ENCODE assay signal across 15 mouse cellular contexts in the genomic region with DNA sequence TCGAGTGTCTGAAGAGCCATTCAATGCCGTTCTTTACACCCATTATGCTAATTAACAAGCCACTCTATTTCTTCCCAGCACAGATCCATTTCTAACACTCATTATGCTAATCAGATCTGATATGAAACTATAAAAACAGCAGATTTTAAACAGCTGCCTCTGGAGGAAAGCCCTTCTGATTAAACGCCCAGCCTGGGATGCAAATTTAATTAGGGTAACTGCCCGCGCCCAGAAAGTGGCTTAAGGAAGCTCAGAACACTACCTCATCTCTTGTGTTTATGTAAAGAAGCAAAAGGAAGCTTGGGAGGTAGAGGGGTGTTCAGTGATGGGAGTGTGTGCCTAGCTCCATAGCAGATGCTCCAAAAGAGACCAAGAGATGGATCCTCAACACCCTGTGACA. TPM values are rescaled to one million over a fixed set of nuclear protein-coding genes. Genes with fewer than 3 reads are reported as not detected.
A peak's percentile ranks its signal among the peaks of the same experiment; 100 is the strongest.
DNase-seq lines count a peak whose midpoint lies in the region; ATAC-seq and TF ChIP-seq lines count a peak whose summit lies in the region.
"Had no signal": no experiment of that assay in that cellular context is flagged by ENCODE, and none has a peak within 500 bp of the region (broad histone marks: within the 10 kb centered on the region; RNA-seq: fewer than 3 reads in every experiment).

No protein-coding gene starts in this region.

- H3K4me2 ChIP-seq in hindbrain, embryonic 12.5 days (replicated peaks), result no peak overlapping the region
- no peak overlapping the region for H3K4me2 ChIP-seq in midbrain, embryonic 14.5 days (ENCODE audit: low read length)
- H3K4me2 ChIP-seq in liver, embryonic 11.5 days, result no peak overlapping the region
- no peak overlapping the region for H3K4me2 ChIP-seq in lung, postnatal 0 days (replicated peaks; ENCODE audit: low read depth, low read length)
- H3K4me2 ChIP-seq: heart, embryonic 11.5 days; liver, embryonic 13.5 days; lung, embryonic 15.5 days had no signal

- TF ChIP-seq CTCF in lung, postnatal 0 days (IDR thresholded peaks at IDR 0.05), result no peak

- TF ChIP-seq EP300 in lung, postnatal 0 days (IDR thresholded peaks at IDR 0.05), result no peak

- no peak overlapping the region for H3K9ac ChIP-seq in hindbrain, embryonic 12.5 days
- no peak overlapping the region for H3K9ac ChIP-seq in midbrain, embryonic 14.5 days (replicated peaks; ENCODE audit: low read length)
- H3K9ac ChIP-seq in liver, embryonic 11.5 days (ENCODE audit: low read depth, low read length), result no peak overlapping the region
- no peak overlapping the region for H3K9ac ChIP-seq in lung, postnatal 0 days (replicated peaks; ENCODE audit: low read depth)
- H3K9ac ChIP-seq: liver, embryonic 13.5 days; lung, embryonic 15.5 days had no signal

- H3K9me3 ChIP-seq in hindbrain, embryonic 12.5 days (replicated peaks), result no peaks in the 10 kb centered on the region
- H3K9me3 ChIP-seq in hindbrain, embryonic 10.5 days, result no peaks in the 10 kb centered on the region
- no peaks in the 10 kb centered on the region for H3K9me3 ChIP-seq in midbrain, embryonic 14.5 days (ENCODE audit: control insufficient read depth, low read length)
- no peaks in the 10 kb centered on the region for H3K9me3 ChIP-seq in liver, embryonic 11.5 days (ENCODE audit: control insufficient read depth, low read length)
- H3K9me3 ChIP-seq in lung, postnatal 0 days (ENCODE audit: low read length), result no peaks in the 10 kb centered on the region
- H3K9me3 ChIP-seq: liver, embryonic 13.5 days; lung, embryonic 15.5 days had no signal

- H3K36me3 ChIP-seq in hindbrain, embryonic 12.5 days, result no peaks in the 10 kb centered on the region
- H3K36me3 ChIP-seq in hindbrain, embryonic 10.5 days, result no peaks in the 10 kb centered on the region
- H3K36me3 ChIP-seq in midbrain, embryonic 14.5 days (ENCODE audit: control insufficient read depth, insufficient read depth, low read length), result no peaks in the 10 kb centered on the region
- H3K36me3 ChIP-seq in liver, embryonic 11.5 days (ENCODE audit: control insufficient read depth, insufficient read depth, low read length), result no peaks in the 10 kb centered on the region
- H3K36me3 ChIP-seq in lung, postnatal 0 days (ENCODE audit: insufficient read depth, low read length), result no peaks in the 10 kb centered on the region
- H3K36me3 ChIP-seq: liver, embryonic 13.5 days; lung, embryonic 15.5 days had no signal

- peak; percentile 74 for ATAC-seq in hindbrain, embryonic 12.5 days (ENCODE audit: low FRiP score)
- no peak; the same call in 1 of the 2 replicates for ATAC-seq in midbrain, embryonic 14.5 days (ENCODE audit: low FRiP score, low TSS enrichment)
- ATAC-seq in liver, embryonic 11.5 days (replicated peaks; ENCODE audit: low FRiP score), result no peak
- no peak for ATAC-seq in lung, postnatal 0 days

- whole genome bisulfite sequencing in hindbrain, embryonic 12.5 days, result 46% methylated on average over 5 of the region's 5 CpGs
- WGBS in hindbrain, embryonic 10.5 days, result 78% methylated on average over 5 of the region's 5 CpGs
- 23% methylated on average over 5 of the region's 5 CpGs for WGBS in midbrain, embryonic 14.5 days
- WGBS in liver, embryonic 11.5 days, result 78% methylated on average over 5 of the region's 5 CpGs
- 54% methylated on average over 5 of the region's 5 CpGs for WGBS in lung, postnatal 0 days

- H3K4me1 ChIP-seq in hindbrain, embryonic 12.5 days, result peaks cover 2% of the 10 kb centered on the region; the same call in 1 of the 2 replicates
- no peaks in the 10 kb centered on the region; the same call in 1 of the 2 replicates for H3K4me1 ChIP-seq in hindbrain, embryonic 10.5 days (replicated peaks)
- no peaks in the 10 kb centered on the region for H3K4me1 ChIP-seq in midbrain, embryonic 14.5 days (ENCODE audit: control insufficient read depth, insufficient read depth, low read length)
- no peaks in the 10 kb centered on the region for H3K4me1 ChIP-seq in liver, embryonic 11.5 days (replicated peaks; ENCODE audit: control insufficient read depth, insufficient read depth, low read length)
- no peaks in the 10 kb centered on the region; the same call in 1 of the 2 replicates for H3K4me1 ChIP-seq in lung, postnatal 0 days (ENCODE audit: insufficient read depth, low read depth, low read length)
- H3K4me1 ChIP-seq: liver, embryonic 13.5 days had no signal

- H3K27me3 ChIP-seq in hindbrain, embryonic 12.5 days, result no peaks in the 10 kb centered on the region
- no peaks in the 10 kb centered on the region for H3K27me3 ChIP-seq in hindbrain, embryonic 10.5 days (ENCODE audit: insufficient read depth, poor library complexity, severe bottlenecking)
- H3K27me3 ChIP-seq in midbrain, embryonic 14.5 days (ENCODE audit: control insufficient read depth, insufficient read depth, low read length), result no peaks in the 10 kb centered on the region
- H3K27me3 ChIP-seq in liver, embryonic 11.5 days (replicated peaks; ENCODE audit: control insufficient read depth, insufficient read depth, low read length), result no peaks in the 10 kb centered on the region
- H3K27me3 ChIP-seq in lung, postnatal 0 days (replicated peaks; ENCODE audit: insufficient read depth, low read length), result no peaks in the 10 kb centered on the region
- H3K27me3 ChIP-seq: liver, embryonic 13.5 days; lung, embryonic 15.5 days had no signal

- no peak for DNase-seq in hindbrain, embryonic 10.5 days (ENCODE audit: low spot score)
- peak; percentile 78 for DNase-seq in retina, postnatal 1 day
- no peak for DNase-seq in retina, embryonic 14.5 days (ENCODE audit: low spot score)
- DNase-seq in midbrain, embryonic 14.5 days, result peak; percentile 57
- DNase-seq in cerebellum, postnatal 25 days, result no peak
- no peak for DNase-seq in liver, embryonic 11.5 days (ENCODE audit: low spot score)
- DNase-seq in lung, postnatal 0 days (ENCODE audit: low spot score), result no peak
- DNase-seq: adrenal gland, postnatal 14 days; cerebellum, adult 8-10 months; gastrocnemius, postnatal 36 days; heart, postnatal 14 days; liver, embryonic 13.5 days had no signal

- peak overlapping the region; percentile 40; the same call in 1 of the 2 replicates for H3K27ac ChIP-seq in hindbrain, embryonic 12.5 days
- no peak overlapping the region for H3K27ac ChIP-seq in hindbrain, embryonic 10.5 days
- H3K27ac ChIP-seq in midbrain, embryonic 14.5 days (replicated peaks; ENCODE audit: low read depth, low read length), result peak overlapping the region; percentile 16; the same call in 1 of the 2 replicates
- H3K27ac ChIP-seq in liver, embryonic 11.5 days (ENCODE audit: low read depth, low read length), result no peak overlapping the region
- H3K27ac ChIP-seq in lung, postnatal 0 days (ENCODE audit: low read length), result no peak overlapping the region
- H3K27ac ChIP-seq: liver, embryonic 13.5 days; lung, embryonic 15.5 days had no signal

- H3K4me3 ChIP-seq in hindbrain, embryonic 12.5 days, result no peak overlapping the region
- H3K4me3 ChIP-seq in hindbrain, embryonic 10.5 days, result no peak overlapping the region
- no peak overlapping the region for H3K4me3 ChIP-seq in midbrain, embryonic 14.5 days (replicated peaks; ENCODE audit: low read depth, low read length)
- H3K4me3 ChIP-seq in liver, embryonic 11.5 days (ENCODE audit: low read depth, low read length), result no peak overlapping the region
- no peak overlapping the region for H3K4me3 ChIP-seq in lung, postnatal 0 days (ENCODE audit: low read depth, low read length)
- H3K4me3 ChIP-seq: liver, embryonic 13.5 days; lung, embryonic 15.5 days had no signal

RNA-seq across cellular contexts. Expression of a gene that starts 17.4 kb away (rescaled TPM):
- polyA plus RNA-seq in hindbrain, embryonic 12.5 days (2016; fragmentation: Nextera tagmentation; extraction: Ambion mirVana), result 94.2 and 94.3 TPM in 2 replicates
- polyA plus RNA-seq in hindbrain, embryonic 10.5 days (2016; fragmentation: Nextera tagmentation; extraction: Ambion mirVana), result 73.3 and 86.6 TPM in 2 replicates
- 32.2 and 42.8 TPM in 2 replicates for polyA plus RNA-seq in midbrain, embryonic 14.5 days (2014; fragmentation: Nextera tagmentation; extraction: Ambion mirVana)
- polyA plus RNA-seq in liver, embryonic 11.5 days (2014; fragmentation: Nextera tagmentation; extraction: Ambion mirVana), result 34.3 and 37.8 TPM in 2 replicates
- 104 and 108 TPM in 2 replicates for polyA plus RNA-seq in lung, postnatal 0 days (2015; fragmentation: Nextera tagmentation; extraction: Ambion mirVana)

Comparison
In these comparisons a context has a peak if more than half of its experiments do, and no peak if none do; other contexts are left out.
1. H3K27ac ChIP-seq: peak in hindbrain, embryonic 12.5 days (single experiment) and midbrain, embryonic 14.5 days (single experiment); none in hindbrain, embryonic 10.5 days (single experiment), liver, embryonic 11.5 days (single experiment) and lung, postnatal 0 days (single experiment).
2. DNase-seq: peak in retina, postnatal 1 day (single experiment) and midbrain, embryonic 14.5 days (single experiment); none in hindbrain, embryonic 10.5 days (single experiment), retina, embryonic 14.5 days (single experiment), cerebellum, postnatal 25 days (0 of 2), liver, embryonic 11.5 days (single experiment) and lung, postnatal 0 days (single experiment).